Mouse (Mus musculus) lung, postnatal 0 days (tissue): Measurements from ENCODE around the gene Jpt2. TPM values are rescaled to one million over a fixed set of nuclear protein-coding genes. Genes with fewer than 3 reads are reported as not detected.

Experiments used
- ATAC-seq: fragments of 200-750 bp; cut with Nextera tagmentation; 2 replicates; pipeline ENCODE4 v1.8.0; 2017; ENCODE audit warnings: moderate library complexity
- DNase-seq: peaks from one replicate; pipeline ENCODE4 v3.0.0-alpha.2; 2016; ENCODE audit warnings: low spot score
- H3K27ac ChIP-seq: fragments of 300-500 bp; sonication (generic); 2 replicates; pipeline ENCODE4 v1.5.1; 2014; ENCODE audit warnings: antibody characterized with exemption, mild to moderate bottlenecking, low read length, mixed read lengths
- H3K27me3 ChIP-seq: fragments of 300-500 bp; sonication (generic); replicated peaks from 2 replicates; pipeline ENCODE4 v1.6.1; 2014; ENCODE audit warnings: low read length, mixed read lengths; ENCODE audit not compliant: insufficient read depth
- H3K36me3 ChIP-seq: fragments of 300-500 bp; sonication (generic); 2 replicates; pipeline ENCODE4 v1.6.1; 2014; ENCODE audit warnings: low read length, mixed read lengths; ENCODE audit not compliant: insufficient read depth
- H3K4me1 ChIP-seq: fragments of 300-500 bp; sonication (generic); 2 replicates; pipeline ENCODE4 v1.6.1; 2014; ENCODE audit warnings: antibody characterized with exemption, low read depth, low read length, mixed read lengths; ENCODE audit not compliant: insufficient read depth
- H3K4me2 ChIP-seq: fragments of 300-500 bp; sonication (generic); replicated peaks from 2 replicates; pipeline ENCODE4 v1.6.1; 2014; ENCODE audit warnings: low read depth, mild to moderate bottlenecking, low read length, moderate library complexity, mixed read lengths
- H3K4me3 ChIP-seq: fragments of 300-500 bp; sonication (generic); 2 replicates; pipeline ENCODE4 v1.5.1; 2014; ENCODE audit warnings: low read depth, low read length
- H3K9ac ChIP-seq: fragments of 300-500 bp; sonication (generic); replicated peaks from 2 replicates; pipeline ENCODE4 v1.6.1; 2014; ENCODE audit warnings: low read depth, mild to moderate bottlenecking
- H3K9me3 ChIP-seq: fragments of 300-500 bp; sonication (generic); 2 replicates; pipeline ENCODE4 v1.6.1; 2016; ENCODE audit warnings: low read length, mixed read lengths
- CTCF ChIP-seq: IDR thresholded peaks from 2 replicates; pipeline ENCODE4 v1.5.1; 2016; ENCODE audit warnings: antibody characterized with exemption, mild to moderate bottlenecking
- EP300 ChIP-seq: IDR thresholded peaks from 2 replicates; pipeline ENCODE4 v1.6.1; 2016; ENCODE audit warnings: antibody characterized with exemption, mild to moderate bottlenecking, control low read depth
- WGBS: fragments of 180-500 bp; shearing (Covaris S2); extraction: QIAGEN DNeasy Blood & Tissue Kit; methylation state at CpG from one replicate; pipeline ENCODE4 v1.1.7; 2014; 5-methylcytosine and 5-hydroxymethylcytosine counted together
- polyA plus RNA-seq: library from polyadenylated mRNA; unstranded; fragments of >200 nt; fragmentation: Nextera tagmentation; extraction: Ambion mirVana; gene quantifications from 2 replicates; pipeline ENCODE4 v1.2.1, GENCODE M21; 2015

Gene Jpt2
- polyA plus RNA-seq, 1 experiment from 2014 or later = 21.9 TPM

GRCm38 (mm10) chr17:24896241-24896992 lies 64.1 kb downstream of the Jpt2 start, which contains the start of gene Nme3:
Gene Nme3, plus strand, starts transcription at chr17:24896500.
- H3K4me1 ChIP-seq = peaks cover 4% of the 10 kb centered on the region; the same call in 1 of the 2 replicates
- no peaks in the 10 kb centered on the region for H3K9me3 ChIP-seq
- H3K36me3 ChIP-seq = peaks cover 37% of the 10 kb centered on the region
- DNase-seq = peak; percentile 86
- peak within 1 kb of the TSS; percentile 70 for H3K4me2 ChIP-seq
- H3K9ac ChIP-seq = peak within 1 kb of the TSS; percentile 88
- no peaks in the 10 kb centered on the region for H3K27me3 ChIP-seq
- H3K4me3 ChIP-seq = peak within 1 kb of the TSS; percentile 72
- peak; percentile 76 for ATAC-seq
- H3K27ac ChIP-seq = peak within 1 kb of the TSS; percentile 81
- TF ChIP-seq EP300 = no peak
- peak; percentile 41; the same call in 1 of the 2 replicates for TF ChIP-seq CTCF
- under 1% methylated on average over 49 of the region's 50 CpGs for WGBS

GRCm38 (mm10) chr17:24895571-24896240 lies 64.8 kb downstream of the Jpt2 start:
- no peak for TF ChIP-seq CTCF
- no peak for TF ChIP-seq EP300
- WGBS = 14% methylated on average over 23 of the region's 23 CpGs
- no peak for ATAC-seq

GRCm38 (mm10) chr17:24894995-24895547 lies 65.4 kb downstream of the Jpt2 start, which contains the start of the genes Eme2 and Mrps34:
Gene Eme2, minus strand, starts transcription at chr17:24895087.
Gene Mrps34, plus strand, starts transcription at chr17:24895116.
- Histone ChIP-seq H3K9ac (peak within 1 kb of the TSS; percentile 88), H3K9me3 (no peaks in the 10 kb centered on the region), H3K27me3 (no peaks in the 10 kb centered on the region), H3K36me3 (peaks cover 25% of the 10 kb centered on the region), H3K4me3 (peak within 1 kb of the TSS; percentile 72), H3K27ac (peak within 1 kb of the TSS; percentile 81), H3K4me2 (peak within 1 kb of the TSS; percentile 70), H3K4me1 (peaks cover 4% of the 10 kb centered on the region; the same call in 1 of the 2 replicates)
- WGBS = under 1% methylated on average over 62 of the region's 62 CpGs
- peak; percentile 72 for ATAC-seq
- peak; percentile 94 for DNase-seq
- TF ChIP-seq CTCF (no peak), EP300 (no peak)

More at GRCm38 (mm10) chr17:24895571-24896240, 64.8 kb downstream of the Jpt2 start:
- H3K27me3 ChIP-seq = no peaks in the 10 kb centered on the region
- peak overlapping the region; percentile 88 for H3K9ac ChIP-seq
- peak overlapping the region; percentile 72 for H3K4me3 ChIP-seq
- peaks cover 32% of the 10 kb centered on the region for H3K36me3 ChIP-seq
- DNase-seq = no peak
- H3K4me1 ChIP-seq = peaks cover 4% of the 10 kb centered on the region; the same call in 1 of the 2 replicates
- H3K9me3 ChIP-seq = no peaks in the 10 kb centered on the region
- H3K4me2 ChIP-seq = peak overlapping the region; percentile 70
- peak overlapping the region; percentile 81 for H3K27ac ChIP-seq

GRCm38 (mm10) chr17:24894061-24894994 lies 66.2 kb downstream of the Jpt2 start:
- DNase-seq = no peak
- H3K27ac ChIP-seq = peak overlapping the region; percentile 81
- H3K4me3 ChIP-seq = peak overlapping the region; percentile 72
- WGBS = 9% methylated on average over 31 of the region's 31 CpGs
- peak overlapping the region; percentile 88 for H3K9ac ChIP-seq
- peak; percentile 7; the same call in 1 of the 2 replicates for ATAC-seq
- H3K9me3 ChIP-seq = no peaks in the 10 kb centered on the region
- peak overlapping the region; percentile 70 for H3K4me2 ChIP-seq
- TF ChIP-seq EP300 (no peak), CTCF (no peak)
- H3K27me3 ChIP-seq = no peaks in the 10 kb centered on the region
- peaks cover 4% of the 10 kb centered on the region; the same call in 1 of the 2 replicates for H3K4me1 ChIP-seq
- peaks cover 19% of the 10 kb centered on the region for H3K36me3 ChIP-seq

- ATAC-seq (no peak), DNase-seq (no peak)
- H3K9me3 ChIP-seq = no peaks in the 10 kb centered on the region
- peaks cover 15% of the 10 kb centered on the region for H3K36me3 ChIP-seq
- H3K4me1 ChIP-seq = peaks cover 4% of the 10 kb centered on the region; the same call in 1 of the 2 replicates
- WGBS = 96% methylated on average over 2 of the region's 2 CpGs
- H3K27me3 ChIP-seq = no peaks in the 10 kb centered on the region
- H3K4me3 ChIP-seq = no peak overlapping the region
- TF ChIP-seq CTCF = no peak
- no peak for TF ChIP-seq EP300
- H3K9ac ChIP-seq = no peak overlapping the region
- no peak overlapping the region for H3K4me2 ChIP-seq
- no peak overlapping the region for H3K27ac ChIP-seq
Observed at GRCm38 (mm10) chr17:24893276-24893675, 67.2 kb downstream of the Jpt2 start.
